Mouse (Mus musculus) thymus, adult 2 months (tissue): ENCODE data around the gene Arhgap44. TPM values are rescaled to one million over a fixed set of nuclear protein-coding genes. Genes with fewer than 3 reads are reported as not detected.

Experiments
- DNase-seq: peaks from one replicate; pipeline ENCODE4 v3.0.0; 2021
- H3K27ac ChIP-seq: fragments of 200-500 bp; 2 replicates; pipeline ENCODE4 v1.5.1; 2012; ENCODE audit warnings: low read length, control low read depth; ENCODE audit not compliant: control insufficient read depth, insufficient read depth
- H3K27me3 ChIP-seq: fragments of 200-500 bp; 2 replicates; pipeline ENCODE4 v1.6.1; 2012; ENCODE audit warnings: mild to moderate bottlenecking, low read length, moderate library complexity, mixed read lengths; ENCODE audit not compliant: control insufficient read depth, insufficient read depth
- H3K36me3 ChIP-seq: fragments of 200-500 bp; 2 replicates; pipeline ENCODE4 v1.6.1; 2012; ENCODE audit warnings: mild to moderate bottlenecking, low read length, moderate library complexity; ENCODE audit not compliant: control insufficient read depth, insufficient read depth
- H3K4me1 ChIP-seq: fragments of 200-500 bp; replicated peaks from 2 replicates; pipeline ENCODE4 v1.6.1; 2012; ENCODE audit warnings: low read length; ENCODE audit not compliant: control insufficient read depth, insufficient read depth
- H3K4me3 ChIP-seq: fragments of 200-500 bp; 2 replicates; pipeline ENCODE4 v1.5.1; 2012; ENCODE audit warnings: mild to moderate bottlenecking, low read length, control low read depth, moderate library complexity; ENCODE audit not compliant: control insufficient read depth, insufficient read depth
- CTCF ChIP-seq: fragments of 200-500 bp; IDR thresholded peaks from 2 replicates; pipeline ENCODE4 v1.5.1; 2012; ENCODE audit warnings: mild to moderate bottlenecking, control low read depth, low read length, moderate library complexity, borderline replicate concordance; ENCODE audit not compliant: control insufficient read depth, poor library complexity, insufficient read depth; ENCODE audit errors: extremely low read depth
- POLR2A ChIP-seq: fragments of 200-500 bp; IDR thresholded peaks from 2 replicates; pipeline ENCODE4 v1.6.1; 2012; ENCODE audit warnings: mild to moderate bottlenecking, low read length, control low read depth, moderate library complexity; ENCODE audit not compliant: control insufficient read depth, poor library complexity, insufficient read depth; ENCODE audit errors: extremely low read depth
- WGBS: fragments of 180-500 bp; shearing (Covaris S2); methylation state at CpG from one replicate; pipeline ENCODE4 v1.1.7; 2018; 5-methylcytosine and 5-hydroxymethylcytosine counted together
- polyA plus RNA-seq: library from polyadenylated mRNA; depleted of rRNA; stranded (reverse); fragments of >200 nt; gene quantifications from 2 replicates; pipeline ENCODE4 v1.2.3, GENCODE M21; 2012

Gene Arhgap44
- polyA plus RNA-seq, 1 experiment = 6.7 TPM

DNA sequence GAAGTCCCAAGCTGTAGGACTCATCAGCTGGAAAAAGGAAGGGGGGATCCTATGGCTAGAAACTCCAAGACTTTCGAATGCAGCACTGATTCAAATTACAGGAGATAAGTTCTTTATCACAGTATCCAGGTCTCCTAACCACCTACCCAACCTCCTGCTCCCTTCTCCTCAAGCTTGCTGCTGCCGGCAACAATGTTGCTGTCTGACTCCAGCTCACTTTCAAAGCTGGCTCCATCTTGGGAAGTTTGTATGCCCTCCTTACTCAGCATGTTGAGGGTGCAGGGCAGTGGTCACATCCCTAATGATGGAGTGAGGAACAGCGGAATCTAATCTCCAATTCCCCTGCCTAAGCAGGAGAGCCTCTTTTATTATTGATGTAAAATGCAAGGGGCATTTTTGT, 35.3 kb upstream of the Arhgap44 start:
- Histone ChIP-seq H3K27ac (no peak overlapping the region), H3K36me3 (no peaks in the 10 kb centered on the region), H3K4me1 (no peaks in the 10 kb centered on the region), H3K27me3 (no peaks in the 10 kb centered on the region), H3K4me3 (no peak overlapping the region)
- TF ChIP-seq POLR2A (no peak), CTCF (no peak)
- DNase-seq = no peak
- WGBS = 90% methylated on average over 3 of the region's 3 CpGs

DNA sequence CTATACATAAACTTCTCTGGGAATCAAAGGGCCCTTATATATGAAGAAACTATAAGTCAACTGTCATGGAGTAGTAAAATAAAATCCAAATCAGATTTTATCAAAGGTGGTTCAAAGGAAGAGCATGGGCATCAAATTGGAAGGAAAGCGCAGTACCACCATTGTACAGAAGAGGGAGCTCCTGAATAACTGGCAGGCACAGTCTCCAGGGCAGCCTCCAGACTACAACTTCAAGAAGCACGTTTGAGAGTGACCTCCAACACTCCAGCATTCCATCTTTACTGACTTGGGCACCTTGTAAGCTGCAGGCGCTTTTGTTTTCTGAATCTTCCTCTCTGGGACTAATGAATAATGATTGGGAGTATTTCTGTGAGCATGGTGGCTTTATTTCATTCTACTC, 34.5 kb upstream of the Arhgap44 start:
- H3K4me1 ChIP-seq = no peaks in the 10 kb centered on the region
- WGBS = 9% methylated on average over 3 of the region's 3 CpGs
- no peaks in the 10 kb centered on the region for H3K27me3 ChIP-seq
- H3K27ac ChIP-seq = no peak overlapping the region
- TF ChIP-seq POLR2A (no peak), CTCF (no peak)
- no peak overlapping the region for H3K4me3 ChIP-seq
- peak; percentile 24 for DNase-seq
- no peaks in the 10 kb centered on the region for H3K36me3 ChIP-seq

DNA sequence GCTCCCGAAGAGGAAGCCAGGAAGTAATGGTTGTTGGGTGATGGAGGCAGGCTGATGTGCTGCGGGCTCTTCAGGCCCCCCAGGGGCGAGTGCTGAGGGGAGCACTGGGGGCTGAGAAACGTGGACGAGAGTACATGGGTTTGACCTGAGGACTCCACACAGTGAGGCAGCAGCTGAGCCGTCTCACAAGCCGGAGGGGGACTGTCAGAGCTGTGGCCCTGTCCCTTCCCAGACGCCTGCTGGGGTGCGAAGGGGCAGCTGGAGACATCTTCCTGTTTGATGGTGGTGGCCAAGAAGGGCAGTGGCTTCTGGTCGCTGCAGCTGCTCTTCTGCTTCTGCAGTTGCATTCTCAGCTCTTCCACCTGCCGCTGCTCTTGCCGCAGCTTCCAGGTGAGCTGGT, 24.2 kb upstream of the Arhgap44 start:
- H3K4me3 ChIP-seq = no peak overlapping the region
- DNase-seq = no peak

DNA sequence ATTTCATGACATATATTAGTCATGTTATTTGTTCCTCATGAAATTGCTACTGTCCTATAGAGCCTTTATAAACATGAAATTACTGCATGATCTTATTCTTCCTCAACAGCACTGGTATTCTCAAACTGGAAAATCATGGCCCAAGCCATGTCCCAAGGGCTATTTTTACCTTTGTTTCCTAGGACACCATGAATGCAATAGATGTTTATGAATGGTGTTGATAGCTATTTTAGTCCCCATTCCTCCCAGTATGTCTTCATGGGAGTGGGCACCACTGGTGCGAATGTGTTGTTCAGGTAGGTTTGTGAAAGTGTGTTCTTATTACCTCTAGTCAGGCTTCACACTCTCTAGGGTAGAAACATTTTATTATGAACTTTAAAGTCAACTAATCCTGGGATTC, 22.4 kb upstream of the Arhgap44 start:
- no peaks in the 10 kb centered on the region for H3K4me1 ChIP-seq
- no peak overlapping the region for H3K27ac ChIP-seq
- DNase-seq = no peak
- no peaks in the 10 kb centered on the region for H3K27me3 ChIP-seq
- no peak overlapping the region for H3K4me3 ChIP-seq
- no peaks in the 10 kb centered on the region for H3K36me3 ChIP-seq
- TF ChIP-seq CTCF (no peak), POLR2A (no peak)
- 100% methylated on average over 1 of the region's 1 CpGs for WGBS

More for the DNA sequence above, 24.2 kb upstream of the Arhgap44 start:
- WGBS = 84% methylated on average over 12 of the region's 12 CpGs
- TF ChIP-seq CTCF (no peak), POLR2A (no peak)
- Histone ChIP-seq H3K27me3 (no peaks in the 10 kb centered on the region), H3K27ac (no peak overlapping the region), H3K36me3 (no peaks in the 10 kb centered on the region), H3K4me1 (no peaks in the 10 kb centered on the region)

DNA sequence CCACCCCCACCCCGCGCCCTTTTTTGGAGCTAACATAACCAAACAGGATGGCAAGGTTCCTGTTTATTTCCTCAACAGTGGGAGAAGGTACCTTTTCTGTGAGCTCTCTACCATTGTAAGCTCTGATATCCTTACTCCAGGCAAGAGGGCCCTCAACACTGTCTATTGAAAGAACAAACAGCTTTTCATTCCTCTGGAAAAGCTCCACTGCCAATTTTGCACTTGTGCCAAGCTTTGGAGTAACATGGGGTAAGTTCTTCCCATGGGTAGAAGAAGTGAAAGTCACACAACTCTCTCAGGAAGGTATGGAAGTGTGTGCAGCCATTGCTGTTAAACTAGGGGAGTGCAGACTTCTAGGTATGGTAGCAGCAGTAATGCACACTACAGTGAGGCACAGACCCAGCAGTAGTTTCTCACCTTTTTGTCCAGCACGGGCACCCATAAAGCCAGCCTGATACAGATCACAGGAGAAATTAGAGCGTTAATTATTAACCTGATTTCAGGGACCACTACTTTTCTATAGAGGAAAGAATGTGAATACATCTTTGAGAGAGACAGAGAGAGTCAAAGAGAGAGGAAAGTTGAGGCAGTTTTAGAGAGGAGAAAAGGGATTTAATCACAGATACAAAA, 7.5 kb upstream of the Arhgap44 start:
- WGBS = 85% methylated on average over 4 of the region's 4 CpGs
- no peaks in the 10 kb centered on the region for H3K27me3 ChIP-seq
- no peak overlapping the region for H3K27ac ChIP-seq
- H3K4me1 ChIP-seq = no peaks in the 10 kb centered on the region
- H3K4me3 ChIP-seq = no peak overlapping the region
- DNase-seq = no peak
- TF ChIP-seq POLR2A (no peak), CTCF (no peak)
- H3K36me3 ChIP-seq = no peaks in the 10 kb centered on the region

DNA sequence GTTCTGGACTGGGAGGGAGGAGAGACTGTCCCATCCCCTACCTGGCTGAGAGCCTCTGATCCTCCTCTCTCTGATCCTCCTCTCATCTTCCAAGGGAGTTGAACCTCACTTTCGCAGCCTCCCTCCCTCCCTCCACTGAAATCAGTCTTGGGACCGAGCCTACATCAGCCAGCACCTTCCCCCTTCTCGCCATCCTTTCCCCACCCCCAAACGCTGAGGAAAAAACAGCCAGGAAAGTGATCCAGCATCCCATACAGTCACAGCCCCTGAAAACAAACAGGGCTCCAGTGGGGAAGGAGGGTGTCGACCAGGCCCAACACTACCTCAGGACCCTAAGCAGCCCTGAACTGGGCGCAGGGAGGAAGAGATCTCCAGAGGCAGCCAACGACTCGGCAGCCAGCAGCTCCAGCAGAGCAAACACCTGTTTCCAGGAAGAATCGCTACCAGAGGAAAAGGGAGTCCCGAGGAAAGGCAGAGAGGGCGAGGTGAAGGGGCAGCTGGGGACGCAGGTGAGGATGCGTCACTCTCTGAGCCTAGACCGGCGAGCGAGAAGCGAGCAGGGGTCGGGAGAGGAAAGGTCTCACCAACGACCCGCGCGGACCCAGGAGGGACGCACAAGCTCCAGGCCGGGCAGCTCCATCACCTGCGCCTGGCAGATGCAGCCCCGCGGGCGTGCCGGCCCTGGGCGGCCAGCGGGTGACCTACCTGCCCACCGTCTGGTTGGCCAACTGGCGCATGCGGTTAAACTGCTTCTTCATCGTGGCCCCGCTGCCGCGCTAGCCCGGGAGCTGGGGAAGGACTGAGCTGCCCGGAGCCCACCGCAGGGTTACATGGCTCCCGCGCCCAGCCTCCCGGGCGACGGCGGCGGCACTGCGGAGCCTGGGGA, 637 bp downstream of the Arhgap44 start:
- no peaks in the 10 kb centered on the region for H3K4me1 ChIP-seq
- no peak overlapping the region for H3K27ac ChIP-seq
- WGBS = 8% methylated on average over 49 of the region's 49 CpGs
- TF ChIP-seq POLR2A = no peak
- TF ChIP-seq CTCF = no peak
- H3K27me3 ChIP-seq = no peaks in the 10 kb centered on the region
- no peak for DNase-seq
- H3K4me3 ChIP-seq = peak overlapping the region; percentile 8
- no peaks in the 10 kb centered on the region for H3K36me3 ChIP-seq
